24 mouse cellular contexts compared by ENCODE assay signal in the genomic region with DNA sequence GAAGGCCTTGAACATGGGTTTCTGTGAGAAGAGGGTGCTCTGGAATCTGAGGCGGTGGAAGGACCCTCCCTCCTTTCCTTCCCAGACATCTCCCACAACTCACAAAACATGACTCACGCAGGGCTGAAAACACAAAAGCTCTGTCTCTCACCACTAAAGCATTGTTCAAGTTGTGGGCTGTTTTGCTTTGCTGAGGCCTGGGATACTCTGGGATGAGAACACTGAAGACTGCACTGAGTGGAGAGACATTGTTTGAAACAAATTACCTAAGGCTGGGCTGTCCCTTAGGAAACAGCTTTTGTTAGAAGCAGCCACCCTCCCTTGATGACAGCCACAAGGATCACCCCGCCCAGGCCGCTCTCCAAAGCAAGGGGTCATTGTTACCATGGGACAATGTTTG. TPM values are rescaled to one million over a fixed set of nuclear protein-coding genes. Genes with fewer than 3 reads are reported as not detected.
DNase-seq lines count a peak whose midpoint lies in the region; ATAC-seq and TF ChIP-seq lines count a peak whose summit lies in the region.
"Had no signal": no experiment of that assay in that cellular context is flagged by ENCODE, and none has a peak within 500 bp of the region (broad histone marks: within the 10 kb centered on the region; RNA-seq: fewer than 3 reads in every experiment).

No protein-coding gene starts in this region.

- H3K36me3 ChIP-seq in heart, postnatal 0 days (replicated peaks; ENCODE audit: control insufficient read depth, insufficient read depth, low read length): peaks cover 4% of the 10 kb centered on the region; the same call in 1 of the 2 replicates
- H3K36me3 ChIP-seq in heart, embryonic 10.5 days: peaks cover 14% of the 10 kb centered on the region; the same call in 1 of the 2 replicates
- H3K36me3 ChIP-seq in midbrain, embryonic 11.5 days (ENCODE audit: control insufficient read depth, insufficient read depth, low read length): peaks cover 3% of the 10 kb centered on the region
- H3K36me3 ChIP-seq in midbrain, embryonic 16.5 days (ENCODE audit: control insufficient read depth, insufficient read depth, low read length): peaks cover 44% of the 10 kb centered on the region
- H3K36me3 ChIP-seq: G1E; intestine, embryonic 15.5 days had no signal

- no peaks in the 10 kb centered on the region for H3K27me3 ChIP-seq in heart, postnatal 0 days (ENCODE audit: control insufficient read depth, insufficient read depth, low read length)
- H3K27me3 ChIP-seq in heart, embryonic 10.5 days (ENCODE audit: insufficient read depth, poor library complexity, severe bottlenecking): no peaks in the 10 kb centered on the region
- H3K27me3 ChIP-seq in midbrain, embryonic 11.5 days (ENCODE audit: control insufficient read depth, insufficient read depth, low read length): no peaks in the 10 kb centered on the region
- H3K27me3 ChIP-seq in midbrain, embryonic 16.5 days (ENCODE audit: control insufficient read depth, insufficient read depth, low read depth, low read length): no peaks in the 10 kb centered on the region
- H3K27me3 ChIP-seq: embryonic facial prominence, embryonic 12.5 days; embryonic facial prominence, embryonic 15.5 days; heart, embryonic 13.5 days; hindbrain, embryonic 12.5 days; hindbrain, embryonic 15.5 days; intestine, embryonic 15.5 days had no signal

- no peak overlapping the region for H3K4me3 ChIP-seq in heart, postnatal 0 days (ENCODE audit: low read depth, low read length)
- no peak overlapping the region for H3K4me3 ChIP-seq in heart, embryonic 10.5 days
- H3K4me3 ChIP-seq in midbrain, embryonic 11.5 days (ENCODE audit: low read depth, low read length): no peak overlapping the region
- H3K4me3 ChIP-seq in midbrain, embryonic 16.5 days (ENCODE audit: low read depth, low read length): no peak overlapping the region
- H3K4me3 ChIP-seq: embryonic facial prominence, embryonic 12.5 days; embryonic facial prominence, embryonic 15.5 days; gastrocnemius, adult 2 months; heart, embryonic 13.5 days; hindbrain, embryonic 12.5 days; hindbrain, embryonic 15.5 days; intestine, embryonic 15.5 days had no signal

- WGBS in heart, postnatal 0 days: 58% methylated on average over 4 of the region's 4 CpGs
- 49% methylated on average over 4 of the region's 4 CpGs for WGBS in heart, embryonic 10.5 days
- WGBS in midbrain, embryonic 11.5 days: 74% methylated on average over 4 of the region's 4 CpGs
- 73% methylated on average over 4 of the region's 4 CpGs for WGBS in midbrain, embryonic 16.5 days

- intact Hi-C loops in left cerebral cortex, postnatal 4 days (cut with DNase I): no loop called here

- H3K4me1 ChIP-seq in heart, postnatal 0 days (ENCODE audit: control insufficient read depth, insufficient read depth): no peaks in the 10 kb centered on the region
- peaks cover 8% of the 10 kb centered on the region; the same call in 1 of the 2 replicates for H3K4me1 ChIP-seq in heart, embryonic 10.5 days
- no peaks in the 10 kb centered on the region for H3K4me1 ChIP-seq in midbrain, embryonic 11.5 days (ENCODE audit: control insufficient read depth, insufficient read depth, low read length)
- H3K4me1 ChIP-seq in midbrain, embryonic 16.5 days (ENCODE audit: control insufficient read depth, insufficient read depth, low read length): no peaks in the 10 kb centered on the region; the same call in 1 of the 2 replicates
- H3K4me1 ChIP-seq: embryonic facial prominence, embryonic 12.5 days; embryonic facial prominence, embryonic 15.5 days; heart, embryonic 13.5 days; hindbrain, embryonic 12.5 days; hindbrain, embryonic 15.5 days; intestine, embryonic 15.5 days had no signal

- no peak overlapping the region for H3K4me2 ChIP-seq in heart, postnatal 0 days (ENCODE audit: low read depth, low read length)
- no peak overlapping the region for H3K4me2 ChIP-seq in midbrain, embryonic 11.5 days
- no peak overlapping the region for H3K4me2 ChIP-seq in midbrain, embryonic 16.5 days (ENCODE audit: low read length)
- H3K4me2 ChIP-seq: embryonic facial prominence, embryonic 12.5 days; embryonic facial prominence, embryonic 15.5 days; heart, embryonic 13.5 days; hindbrain, embryonic 12.5 days; hindbrain, embryonic 15.5 days; intestine, embryonic 15.5 days had no signal

- no peaks in the 10 kb centered on the region for H3K9me3 ChIP-seq in heart, postnatal 0 days (replicated peaks; ENCODE audit: control insufficient read depth, low read length)
- H3K9me3 ChIP-seq in heart, embryonic 10.5 days: no peaks in the 10 kb centered on the region
- no peaks in the 10 kb centered on the region for H3K9me3 ChIP-seq in midbrain, embryonic 11.5 days (ENCODE audit: control insufficient read depth, low read length)
- no peaks in the 10 kb centered on the region for H3K9me3 ChIP-seq in midbrain, embryonic 16.5 days (replicated peaks; ENCODE audit: control insufficient read depth, low read length, poor library complexity, severe bottlenecking)
- H3K9me3 ChIP-seq: embryonic facial prominence, embryonic 12.5 days; embryonic facial prominence, embryonic 15.5 days; G1E; heart, embryonic 13.5 days; hindbrain, embryonic 12.5 days; hindbrain, embryonic 15.5 days; intestine, embryonic 15.5 days had no signal

- no peak for TF ChIP-seq EP300 in heart, postnatal 0 days (IDR thresholded peaks at IDR 0.05; ENCODE audit: low read depth)

- no peak for TF ChIP-seq CTCF in heart, postnatal 0 days (IDR thresholded peaks at IDR 0.05; ENCODE audit: low read depth)

- no peak overlapping the region for H3K9ac ChIP-seq in heart, postnatal 0 days (replicated peaks; ENCODE audit: low read depth, low read length)
- H3K9ac ChIP-seq in midbrain, embryonic 11.5 days (ENCODE audit: low read length): no peak overlapping the region
- H3K9ac ChIP-seq in midbrain, embryonic 16.5 days (ENCODE audit: low read depth, low read length): no peak overlapping the region
- H3K9ac ChIP-seq: embryonic facial prominence, embryonic 12.5 days; embryonic facial prominence, embryonic 15.5 days; forebrain, postnatal 0 days; heart, embryonic 13.5 days; hindbrain, embryonic 12.5 days; hindbrain, embryonic 15.5 days; intestine, embryonic 15.5 days had no signal

- ATAC-seq in heart, postnatal 0 days (ENCODE audit: insufficient read depth, low read depth): peak; percentile 31; the same call in 1 of the 2 replicates
- ATAC-seq in midbrain, embryonic 11.5 days (ENCODE audit: low FRiP score): no peak
- ATAC-seq in midbrain, embryonic 16.5 days: no peak
- ATAC-seq: forebrain, embryonic 14.5 days; forebrain, postnatal 0 days; intestine, embryonic 15.5 days had no signal

- peak overlapping the region; percentile 35; the same call in 1 of the 2 replicates for H3K27ac ChIP-seq in heart, postnatal 0 days (ENCODE audit: low read depth)
- no peak overlapping the region for H3K27ac ChIP-seq in heart, embryonic 10.5 days
- no peak overlapping the region for H3K27ac ChIP-seq in midbrain, embryonic 11.5 days (ENCODE audit: low read depth, low read length)
- H3K27ac ChIP-seq in midbrain, embryonic 16.5 days (ENCODE audit: low read length): no peak overlapping the region
- H3K27ac ChIP-seq: embryonic facial prominence, embryonic 12.5 days; embryonic facial prominence, embryonic 15.5 days; gastrocnemius, adult 2 months; heart, embryonic 13.5 days; hindbrain, embryonic 12.5 days; hindbrain, embryonic 15.5 days; intestine, embryonic 15.5 days had no signal

- DNase-seq in heart, postnatal 0 days (ENCODE audit: low spot score): no peak
- no peak for DNase-seq in heart, embryonic 10.5 days (ENCODE audit: low spot score)
- DNase-seq in midbrain, embryonic 11.5 days (ENCODE audit: low spot score, missing footprints): peak; percentile 62
- peak; percentile 64 for DNase-seq in brain, adult 2 months (ENCODE audit: low read depth, low spot score)
- DNase-seq in left cerebral cortex, postnatal 4 days: no peak
- DNase-seq: adrenal gland, postnatal 10 days; adrenal gland, postnatal 36 days; cerebellum, adult 11 months; cerebellum, adult 2 months; cerebellum, adult 9-11 months; cerebellum, postnatal 25 days; forebrain, postnatal 0 days; gastrocnemius, adult 2 months; gastrocnemius, postnatal 14 days; heart, adult 11 months had no signal

RNA-seq across cellular contexts. Expression of a gene that starts 28.2 kb away (rescaled TPM):
- total RNA-seq in heart, postnatal 0 days (2014; rRNA removed; ENCODE audit: low replicate concordance): 4.3 and 8.3 TPM in 2 replicates
- 2.4 and 2.9 TPM in 2 replicates for polyA plus RNA-seq in heart, postnatal 0 days (2015; fragmentation: Nextera tagmentation; extraction: Ambion mirVana)
- polyA plus RNA-seq in heart, embryonic 10.5 days (2016; fragmentation: Nextera tagmentation; extraction: Ambion mirVana): 8.5 and 9.0 TPM in 2 replicates
- 24.0 and 25.7 TPM in 2 replicates for polyA plus RNA-seq in midbrain, embryonic 11.5 days (2014; fragmentation: Nextera tagmentation; extraction: Ambion mirVana)
- polyA plus RNA-seq in midbrain, embryonic 16.5 days (2015; fragmentation: Nextera tagmentation; extraction: Ambion mirVana): 94.5 and 96.7 TPM in 2 replicates
- total RNA-seq in left cerebral cortex, postnatal 4 days (2021): 100 to 1,000 TPM; 204 to 210 TPM

RNA-seq across cellular contexts. Expression of a gene that starts 33.5 kb away (rescaled TPM):
- 16.1 and 17.5 TPM in 2 replicates for total RNA-seq in heart, postnatal 0 days (2014; rRNA removed; ENCODE audit: low replicate concordance)
- 8.6 and 9.5 TPM in 2 replicates for polyA plus RNA-seq in heart, postnatal 0 days (2015; fragmentation: Nextera tagmentation; extraction: Ambion mirVana)
- 16.8 and 22.1 TPM in 2 replicates for polyA plus RNA-seq in heart, embryonic 10.5 days (2016; fragmentation: Nextera tagmentation; extraction: Ambion mirVana)
- 13.8 and 17.1 TPM in 2 replicates for polyA plus RNA-seq in midbrain, embryonic 11.5 days (2014; fragmentation: Nextera tagmentation; extraction: Ambion mirVana)
- polyA plus RNA-seq in midbrain, embryonic 16.5 days (2015; fragmentation: Nextera tagmentation; extraction: Ambion mirVana): 10.9 and 13.0 TPM in 2 replicates
- 10 to 100 TPM; 26.1 to 26.7 TPM for total RNA-seq in left cerebral cortex, postnatal 4 days (2021)

Comparison
In these comparisons a context has a peak if more than half of its experiments do, and no peak if none do; other contexts are left out.
1. DNase-seq: peak in midbrain, embryonic 11.5 days (single experiment) and brain, adult 2 months (single experiment); none in heart, postnatal 0 days (single experiment), heart, embryonic 10.5 days (single experiment) and left cerebral cortex, postnatal 4 days (single experiment).